13 mouse cellular contexts compared by ENCODE assay signal in genomic region chr4:31877389-31877788, GRCm38 (mm10).
DNase-seq lines count a peak whose midpoint lies in the region; ATAC-seq lines count a peak whose summit lies in the region.
"Had no signal": no experiment of that assay in that cellular context is flagged by ENCODE, and none has a peak within 500 bp of the region (broad histone marks: within the 10 kb centered on the region; RNA-seq: fewer than 3 reads in every experiment).

No protein-coding gene starts in this region.

- WGBS in heart, embryonic 12.5 days, result 7% methylated on average over 3 of the region's 3 CpGs
- WGBS in midbrain, embryonic 14.5 days, result 21% methylated on average over 3 of the region's 3 CpGs
- 23% methylated on average over 3 of the region's 3 CpGs for whole genome bisulfite sequencing in midbrain, embryonic 16.5 days

- peak overlapping the region; percentile 47 for H3K4me2 ChIP-seq in heart, embryonic 12.5 days
- no peak overlapping the region for H3K4me2 ChIP-seq in midbrain, embryonic 14.5 days (ENCODE audit: low read length)
- H3K4me2 ChIP-seq in midbrain, embryonic 16.5 days (ENCODE audit: low read length), result no peak overlapping the region

- ATAC-seq in heart, embryonic 12.5 days (ENCODE audit: insufficient number of reproducible peaks, low FRiP score), result peak; percentile 75
- no peak for ATAC-seq in midbrain, embryonic 14.5 days (ENCODE audit: low FRiP score, low TSS enrichment)
- ATAC-seq in midbrain, embryonic 16.5 days, result no peak
- no peak for ATAC-seq in frontal cortex, adult (ENCODE audit: low TSS enrichment)

- no peaks in the 10 kb centered on the region for H3K27me3 ChIP-seq in heart, embryonic 12.5 days (replicated peaks)
- no peaks in the 10 kb centered on the region; the same call in 1 of the 2 replicates for H3K27me3 ChIP-seq in midbrain, embryonic 14.5 days (ENCODE audit: control insufficient read depth, insufficient read depth, low read length)
- H3K27me3 ChIP-seq in midbrain, embryonic 16.5 days (ENCODE audit: control insufficient read depth, insufficient read depth, low read depth, low read length), result no peaks in the 10 kb centered on the region

- peak; percentile 80 to 86 for DNase-seq in cerebellum, postnatal 10 days
- no peak for DNase-seq in cerebellum, adult 11-12 months
- DNase-seq in heart, postnatal 36 days, result no peak
- DNase-seq in midbrain, embryonic 14.5 days, result peak; percentile 53
- DNase-seq in retina, embryonic 14.5 days (ENCODE audit: low spot score), result peak; percentile 26
- DNase-seq: adrenal gland, postnatal 25 days; liver; lung, adult 2 months; right cerebral cortex, postnatal 4 days had no signal

- H3K9ac ChIP-seq in heart, embryonic 12.5 days, result no peak overlapping the region
- no peak overlapping the region for H3K9ac ChIP-seq in midbrain, embryonic 14.5 days (replicated peaks; ENCODE audit: low read length)
- H3K9ac ChIP-seq in midbrain, embryonic 16.5 days (ENCODE audit: low read depth, low read length), result no peak overlapping the region

- H3K27ac ChIP-seq in heart, embryonic 12.5 days (ENCODE audit: poor library complexity, severe bottlenecking), result peak overlapping the region; percentile 91
- no peak overlapping the region for H3K27ac ChIP-seq in midbrain, embryonic 14.5 days (replicated peaks; ENCODE audit: low read depth, low read length)
- H3K27ac ChIP-seq in midbrain, embryonic 16.5 days (ENCODE audit: low read length), result no peak overlapping the region

- no peaks in the 10 kb centered on the region for H3K9me3 ChIP-seq in heart, embryonic 12.5 days (replicated peaks)
- H3K9me3 ChIP-seq in midbrain, embryonic 14.5 days (ENCODE audit: control insufficient read depth, low read length), result no peaks in the 10 kb centered on the region
- no peaks in the 10 kb centered on the region for H3K9me3 ChIP-seq in midbrain, embryonic 16.5 days (replicated peaks; ENCODE audit: control insufficient read depth, low read length, poor library complexity, severe bottlenecking)

- peaks cover 50% of the 10 kb centered on the region for H3K4me1 ChIP-seq in heart, embryonic 12.5 days (replicated peaks)
- peaks cover 15% of the 10 kb centered on the region; the same call in 1 of the 2 replicates for H3K4me1 ChIP-seq in midbrain, embryonic 14.5 days (ENCODE audit: control insufficient read depth, insufficient read depth, low read length)
- H3K4me1 ChIP-seq in midbrain, embryonic 16.5 days (ENCODE audit: control insufficient read depth, insufficient read depth, low read length), result peaks cover 7% of the 10 kb centered on the region

- H3K36me3 ChIP-seq in heart, embryonic 12.5 days, result no peaks in the 10 kb centered on the region
- no peaks in the 10 kb centered on the region for H3K36me3 ChIP-seq in midbrain, embryonic 14.5 days (ENCODE audit: control insufficient read depth, insufficient read depth, low read length)
- no peaks in the 10 kb centered on the region for H3K36me3 ChIP-seq in midbrain, embryonic 16.5 days (ENCODE audit: control insufficient read depth, insufficient read depth, low read length)

- intact Hi-C loops in heart, postnatal 36 days (cut with DNase I), result no loop called here

- H3K4me3 ChIP-seq in heart, embryonic 12.5 days, result peak overlapping the region; percentile 11; the same call in 1 of the 2 replicates
- H3K4me3 ChIP-seq in midbrain, embryonic 14.5 days (replicated peaks; ENCODE audit: low read depth, low read length), result no peak overlapping the region
- H3K4me3 ChIP-seq in midbrain, embryonic 16.5 days (ENCODE audit: low read depth, low read length), result no peak overlapping the region
- H3K4me3 ChIP-seq: erythroblast, embryonic 14.5 days had no signal

Comparison
In these comparisons a context has a peak if more than half of its experiments do, and no peak if none do; other contexts are left out.
1. DNase-seq: peak in cerebellum, postnatal 10 days (2 of 2), midbrain, embryonic 14.5 days (single experiment) and retina, embryonic 14.5 days (single experiment); none in cerebellum, adult 11-12 months (single experiment) and heart, postnatal 36 days (0 of 2).